Mouse (Mus musculus) spleen, adult 2 months (tissue): ENCODE measurements at regions not wholly inside any gene's neighbourhood (a gene's known extent, or its start where the extent isn't known, plus 50 kb on each side); places are given as distances from the start of the nearest gene placed in this dataset.

Experiments
- CTCF ChIP-seq: fragments of 200-500 bp; IDR thresholded peaks from 2 replicates; pipeline ENCODE4 v1.5.1; 2011; ENCODE audit warnings: mild to moderate bottlenecking, inconsistent platforms; ENCODE audit not compliant: insufficient read depth, insufficient read length, insufficient replicate concordance; ENCODE audit errors: extremely low read depth
- POLR2A ChIP-seq: fragments of 200-500 bp; IDR thresholded peaks from 2 replicates; pipeline ENCODE4 v1.6.1; 2011; ENCODE audit warnings: low read depth, low read length, inconsistent platforms

- TF ChIP-seq CTCF: no peak; the same call in 1 of the 2 replicates
- no peak for TF ChIP-seq POLR2A
These were observed 1894.0 kb upstream of the Lrrc6 start for GRCm38 (mm10) chr15:68394749-68395148.
